ENCODE assay signal across 23 mouse cellular contexts in genomic region chr5:138683821-138684220, GRCm38 (mm10).
"Had no signal": no experiment of that assay in that cellular context is flagged by ENCODE, and none has a peak within 500 bp of the region (broad histone marks: within the 10 kb centered on the region; RNA-seq: fewer than 3 reads in every experiment).

No protein-coding gene starts in this region.

- H3K9me3 ChIP-seq: heart, embryonic 13.5 days; heart, embryonic 15.5 days; hindbrain, embryonic 13.5 days; hindbrain, embryonic 15.5 days; limb, embryonic 13.5 days; limb, embryonic 15.5 days had no signal

- H3K4me1 ChIP-seq: hindbrain, embryonic 13.5 days; hindbrain, embryonic 15.5 days; limb, embryonic 13.5 days; limb, embryonic 15.5 days had no signal

- H3K27ac ChIP-seq: gastrocnemius, adult 2 months; heart, adult 2 months; heart, embryonic 13.5 days; heart, embryonic 15.5 days; hindbrain, embryonic 13.5 days; hindbrain, embryonic 15.5 days; hindbrain, postnatal 0 days; limb, embryonic 13.5 days; limb, embryonic 15.5 days had no signal

- H3K27me3 ChIP-seq: heart, embryonic 13.5 days; heart, embryonic 15.5 days; hindbrain, embryonic 13.5 days; hindbrain, embryonic 15.5 days; limb, embryonic 13.5 days; limb, embryonic 15.5 days had no signal

- H3K4me3 ChIP-seq: gastrocnemius, adult 2 months; heart, adult 2 months; heart, embryonic 13.5 days; heart, embryonic 15.5 days; hindbrain, embryonic 13.5 days; hindbrain, embryonic 15.5 days; limb, embryonic 13.5 days; limb, embryonic 15.5 days had no signal

- DNase-seq: forebrain, postnatal 0 days; gastrocnemius, adult 2 months; gastrocnemius, postnatal 10 days; gastrocnemius, postnatal 25 days; heart, adult 2 months; heart, postnatal 14 days; heart, postnatal 36 days; kidney, adult 11 months; kidney, adult 8-10 months; kidney, postnatal 10 days; kidney, postnatal 25 days; layer of hippocampus, postnatal 36 days; left cerebral cortex, postnatal 4 days had no signal

- ATAC-seq: forebrain, postnatal 0 days; hindbrain, postnatal 0 days; intestine, embryonic 16.5 days had no signal

- H3K36me3 ChIP-seq: heart, embryonic 13.5 days; heart, embryonic 15.5 days; hindbrain, embryonic 13.5 days; hindbrain, embryonic 15.5 days; limb, embryonic 13.5 days; limb, embryonic 15.5 days had no signal

- H3K9ac ChIP-seq: forebrain, postnatal 0 days; hindbrain, embryonic 13.5 days; hindbrain, embryonic 15.5 days; limb, embryonic 13.5 days; limb, embryonic 15.5 days had no signal

- H3K4me2 ChIP-seq: heart, embryonic 11.5 days; heart, embryonic 13.5 days; heart, embryonic 15.5 days; hindbrain, embryonic 13.5 days; hindbrain, embryonic 15.5 days; limb, embryonic 13.5 days; limb, embryonic 15.5 days; liver, embryonic 11.5 days had no signal
